Mouse (Mus musculus): ENCODE results near the gene Vav2.

DNA sequence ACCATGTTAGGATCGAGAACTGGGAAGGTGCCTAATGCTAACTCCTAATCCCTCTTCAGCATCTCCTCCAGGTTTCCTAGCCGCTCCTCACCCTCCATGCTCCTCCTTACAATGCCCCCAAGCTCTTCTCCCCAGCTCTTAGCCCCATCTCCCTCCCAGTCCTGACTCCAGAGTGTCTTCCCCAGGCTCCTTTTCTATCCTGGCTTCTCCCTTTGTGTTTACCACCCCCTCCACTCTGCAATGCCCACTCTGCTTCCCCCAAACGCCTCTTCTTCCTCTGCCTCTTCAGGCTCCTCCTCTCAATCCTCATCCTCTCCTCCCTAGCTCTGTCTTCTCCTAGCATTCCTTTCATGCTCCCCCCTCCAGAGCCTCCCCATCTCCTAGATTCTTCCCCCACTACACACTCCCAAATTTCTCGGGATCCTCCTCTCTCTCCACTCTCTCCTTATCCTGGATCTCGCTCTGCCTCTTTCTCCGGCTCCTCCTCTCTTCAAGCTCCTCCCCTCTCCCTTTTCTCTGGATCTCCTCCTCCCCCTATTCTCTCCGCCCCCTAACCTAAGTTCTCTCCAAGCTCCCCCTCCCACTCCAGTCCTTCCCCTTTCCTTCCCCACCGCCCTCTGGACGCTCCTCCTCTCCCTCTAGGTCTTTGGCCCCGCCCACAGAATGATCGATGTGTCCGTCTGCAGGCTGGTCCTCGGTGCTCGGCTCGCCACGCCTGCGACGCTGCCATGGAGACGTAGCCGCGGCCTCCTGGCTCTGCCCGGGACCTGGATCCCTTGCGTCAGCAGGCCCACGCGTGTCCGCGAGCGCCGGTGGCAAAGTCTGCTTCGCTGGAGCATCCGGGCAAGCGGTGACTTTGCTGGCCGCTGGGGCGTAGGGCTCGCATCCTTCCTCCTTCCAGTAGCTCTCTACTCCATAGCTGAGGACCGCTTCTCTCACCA lies 15.2 kb upstream of the Vav2 start, which contains the start of gene Brd3os:
- TF ChIP-seq POLR2A (IDR thresholded peaks at IDR 0.05; ENCODE audit: low read depth, low read length) (no peak), CTCF (conservative IDR thresholded peaks at IDR 0.05; ENCODE audit: insufficient read depth, insufficient read length, low read depth, low read length) (no peak)
